Mouse (Mus musculus): ENCODE results near the gene Zp3r.
"Not testable (repeated sequence)": the region's sequence is repeated elsewhere in the genome, so short reads cannot be mapped to it uniquely, and the experiment has no call there.

Zp3r gene

GRCm38 (mm10) chr1:130629521-130629920 is at the start of gene Zp3r:
TSS of gene Zp3r (minus strand) at chr1:130629621.
- no peak for DNase-seq (ENCODE audit: low spot score)

DNA sequence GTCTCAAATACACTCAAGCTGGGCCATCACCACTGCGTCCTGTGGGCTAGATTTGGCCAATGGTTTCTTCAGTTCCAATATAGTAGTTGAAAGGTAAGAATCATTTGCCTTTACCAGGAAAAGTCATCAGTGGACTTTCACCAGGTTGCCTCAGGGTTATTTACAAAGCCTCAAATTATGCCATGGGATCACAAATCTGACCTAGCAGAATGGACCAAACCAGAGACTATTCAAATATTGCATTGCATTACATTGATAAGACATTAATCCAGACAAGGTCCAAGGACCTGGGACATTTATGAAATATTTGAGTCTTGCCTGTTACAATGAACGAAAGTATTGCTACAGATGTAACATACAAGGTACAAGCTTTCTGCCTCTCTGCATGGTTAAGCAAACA is 49.1 kb upstream of the Zp3r start:
- no peak for DNase-seq (ENCODE audit: low spot score)

- not testable (repeated sequence) for DNase-seq (ENCODE audit: low spot score)
Measured at GRCm38 (mm10) chr1:130663576-130663975, 34.2 kb upstream of the Zp3r start.

GRCm38 (mm10) chr1:130661454-130661853 is 32.0 kb upstream of the Zp3r start, which contains the start of gene C4bp:
TSS of gene C4bp (minus strand) at chr1:130661632.
- no peak for DNase-seq (ENCODE audit: low spot score)

DNA sequence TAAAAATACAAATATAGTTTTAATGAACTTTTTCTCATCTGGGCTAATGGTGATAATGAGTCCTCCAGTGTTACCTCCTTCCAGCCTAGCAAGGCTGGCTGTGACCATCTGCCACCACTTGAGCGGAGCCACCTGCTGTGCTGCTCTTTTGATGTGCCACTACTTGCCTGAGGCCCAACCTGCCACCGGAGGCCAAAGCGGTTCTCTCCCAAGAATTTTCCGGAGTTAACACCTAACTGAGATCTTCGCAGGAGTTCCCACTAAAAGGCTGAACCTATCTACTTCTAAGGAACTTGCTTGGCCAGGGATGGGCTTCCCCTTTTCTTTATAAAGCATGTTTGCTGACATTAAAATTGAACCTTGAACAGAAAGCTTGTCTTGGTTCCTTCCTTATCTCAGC is 30.2 kb upstream of the Zp3r start:
- not testable (repeated sequence) for DNase-seq (ENCODE audit: low spot score)

DNA sequence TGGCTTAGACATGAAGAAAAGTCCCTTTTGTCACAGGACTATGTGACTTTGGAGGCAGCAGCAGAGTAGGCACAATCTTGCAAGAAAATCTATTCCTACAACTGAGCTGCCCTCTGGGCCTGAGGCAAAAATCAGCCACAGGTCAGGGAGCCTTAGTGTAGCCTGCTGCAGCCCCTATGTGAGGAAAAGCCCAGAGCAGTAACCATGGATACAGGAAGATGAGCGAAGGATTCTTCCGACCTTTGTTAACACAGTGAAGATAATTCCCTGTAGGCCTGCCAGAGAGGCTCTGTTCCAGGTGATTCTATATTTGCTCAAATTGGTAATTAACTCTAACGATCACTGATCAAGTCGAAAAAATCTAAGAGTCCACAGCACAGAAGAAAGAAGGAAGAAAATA is 14.7 kb upstream of the Zp3r start:
- DNase-seq (ENCODE audit: low spot score), result no peak

DNA sequence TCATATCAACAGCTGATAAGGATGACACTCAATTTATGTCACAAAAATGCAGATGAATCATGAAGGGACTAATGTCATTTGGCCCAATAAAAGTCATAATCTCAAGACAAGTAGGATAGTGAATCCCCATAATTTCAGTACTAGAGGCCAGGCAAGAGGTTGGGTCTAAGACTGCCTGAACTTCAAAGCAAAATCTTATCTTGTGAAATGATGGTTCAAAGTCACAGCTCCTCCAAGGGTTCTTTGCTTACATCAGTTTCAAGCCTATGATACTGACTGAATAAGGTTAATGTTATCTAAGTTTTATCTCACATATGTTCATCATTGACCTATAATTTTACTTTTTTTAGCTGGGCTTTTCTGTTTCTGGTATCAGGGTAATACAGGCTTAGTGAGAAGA is 11.5 kb upstream of the Zp3r start:
- no peak for DNase-seq (ENCODE audit: low spot score)

GRCm38 (mm10) chr1:130633761-130634410 is 4.5 kb upstream of the Zp3r start:
- DNase-seq (ENCODE audit: low spot score), result peak; percentile 84

DNA sequence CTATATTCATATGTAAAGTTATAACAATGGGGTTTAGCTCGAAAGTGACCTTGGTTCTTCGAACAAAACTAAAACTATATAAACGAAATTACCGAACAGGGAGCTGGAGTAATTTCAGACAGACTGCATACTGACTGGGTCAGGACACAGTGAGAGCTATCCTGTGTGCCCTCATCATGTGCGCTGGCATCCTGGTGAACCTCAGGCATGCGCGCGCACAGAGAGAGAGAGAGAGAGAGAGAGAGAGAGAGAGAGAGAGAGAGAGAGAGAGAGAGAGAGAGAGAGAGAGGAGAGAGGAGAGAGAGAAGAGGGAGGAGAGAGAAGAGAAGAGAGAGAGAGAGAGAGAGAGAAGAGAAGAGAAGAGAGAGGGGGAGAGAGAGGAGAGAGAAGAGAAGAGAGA is 3.9 kb upstream of the Zp3r start:
- DNase-seq (ENCODE audit: low spot score), result no peak

DNA sequence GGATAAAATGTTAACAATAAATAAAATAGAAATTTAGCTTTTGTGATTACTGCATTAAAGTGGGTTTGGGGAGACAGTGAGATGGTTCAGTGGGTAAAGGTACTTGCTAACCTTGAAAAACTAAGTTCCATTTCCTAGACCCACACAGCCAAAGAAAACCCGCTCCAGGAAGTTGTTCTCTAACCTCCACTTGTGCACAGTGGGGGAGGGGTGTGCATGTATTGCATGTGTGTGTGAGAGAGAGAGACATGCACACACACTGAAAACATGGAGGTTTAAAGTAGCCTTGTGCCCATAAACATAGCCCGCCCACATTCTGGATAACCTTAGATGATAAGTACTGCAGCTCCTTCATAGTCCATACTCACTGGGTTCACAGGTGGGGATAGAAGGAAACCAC is 33.1 kb downstream of the Zp3r start:
- DNase-seq (ENCODE audit: low spot score), result no peak

- no peak for DNase-seq (ENCODE audit: low spot score)
Measured at GRCm38 (mm10) chr1:130588659-130589058, 40.8 kb downstream of the Zp3r start.

- no peak for DNase-seq (ENCODE audit: low spot score)
Measured at GRCm38 (mm10) chr1:130576389-130576788, 53.0 kb downstream of the Zp3r start.

- DNase-seq (ENCODE audit: low spot score), result peak; percentile 23
Measured at GRCm38 (mm10) chr1:130575962-130576361, 53.5 kb downstream of the Zp3r start.

- no peak for DNase-seq (ENCODE audit: low spot score)
Measured at GRCm38 (mm10) chr1:130551407-130552249, 77.8 kb downstream of the Zp3r start.

- DNase-seq (ENCODE audit: low spot score), result peak; percentile 7
Measured at GRCm38 (mm10) chr1:130550242-130551167, 78.9 kb downstream of the Zp3r start.

- no peak for DNase-seq (ENCODE audit: low spot score)
Measured at GRCm38 (mm10) chr1:130549698-130550097, 79.7 kb downstream of the Zp3r start.

DNA sequence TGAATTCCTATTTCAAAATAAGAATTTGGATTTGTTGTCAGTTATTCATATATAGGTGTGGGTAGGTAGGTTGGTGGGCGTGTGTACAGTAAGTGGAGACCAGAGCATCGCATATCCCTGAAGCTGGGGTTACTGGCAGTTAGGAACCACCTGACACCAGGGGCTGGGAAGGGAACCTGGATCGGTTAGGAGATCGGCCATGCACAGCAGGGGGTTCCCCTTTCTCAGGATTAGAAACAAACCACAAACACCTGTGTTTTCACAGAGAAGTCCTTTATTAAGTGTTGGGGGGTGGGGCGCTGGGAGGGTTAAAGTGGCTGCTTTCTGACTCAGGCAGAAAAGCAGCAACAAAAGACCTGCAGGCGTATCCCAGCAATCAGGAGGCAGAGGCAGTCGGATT is 80.3 kb downstream of the Zp3r start:
- no peak for DNase-seq (ENCODE audit: low spot score)

DNA sequence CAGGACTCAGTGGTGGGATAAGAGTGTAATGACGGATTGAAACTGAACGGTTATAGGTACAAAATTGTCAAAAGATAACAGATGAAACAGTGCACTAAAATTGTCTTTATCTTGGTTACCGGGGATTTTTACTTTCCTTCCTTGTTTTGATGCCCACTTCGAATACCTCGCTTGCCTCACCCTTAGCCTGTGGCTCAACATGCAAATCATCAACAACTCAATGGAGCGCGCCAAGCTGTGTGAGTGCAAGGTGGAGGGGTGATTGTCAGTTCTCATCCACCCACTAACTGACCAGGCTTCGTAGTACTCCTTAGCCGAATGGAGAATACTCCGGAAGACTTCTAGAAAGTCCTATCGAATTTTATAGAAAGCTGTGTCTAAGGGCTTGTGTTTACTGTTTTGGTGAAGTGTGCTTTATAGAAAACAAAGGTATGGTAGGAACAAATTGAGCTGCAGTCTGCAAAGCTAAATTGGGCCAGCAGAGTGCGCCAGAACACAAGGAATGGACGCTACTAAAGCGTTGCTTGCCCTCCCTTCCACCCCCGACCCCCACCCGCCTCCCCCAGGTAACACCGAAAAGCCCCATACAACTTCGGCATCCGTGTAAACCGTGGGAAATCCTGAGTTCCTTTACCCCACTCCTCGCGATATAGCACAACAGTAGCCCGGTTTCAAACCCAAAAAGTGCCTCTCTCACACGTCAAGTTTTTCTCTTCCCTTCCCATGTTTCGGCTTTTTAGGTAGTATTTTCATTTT is 81.6 kb downstream of the Zp3r start:
- peak; percentile 76 for DNase-seq (ENCODE audit: low spot score)
